Mouse (Mus musculus): ENCODE measurements around the gene Kif14. TPM values are rescaled to one million over a fixed set of nuclear protein-coding genes. Genes with fewer than 3 reads are reported as not detected.

Kif14 gene
- 7.3 and 14.6 TPM in 2 replicates for polyA plus RNA-seq (2011; ENCODE audit: insufficient read length, low read depth, missing spikeins)

DNA sequence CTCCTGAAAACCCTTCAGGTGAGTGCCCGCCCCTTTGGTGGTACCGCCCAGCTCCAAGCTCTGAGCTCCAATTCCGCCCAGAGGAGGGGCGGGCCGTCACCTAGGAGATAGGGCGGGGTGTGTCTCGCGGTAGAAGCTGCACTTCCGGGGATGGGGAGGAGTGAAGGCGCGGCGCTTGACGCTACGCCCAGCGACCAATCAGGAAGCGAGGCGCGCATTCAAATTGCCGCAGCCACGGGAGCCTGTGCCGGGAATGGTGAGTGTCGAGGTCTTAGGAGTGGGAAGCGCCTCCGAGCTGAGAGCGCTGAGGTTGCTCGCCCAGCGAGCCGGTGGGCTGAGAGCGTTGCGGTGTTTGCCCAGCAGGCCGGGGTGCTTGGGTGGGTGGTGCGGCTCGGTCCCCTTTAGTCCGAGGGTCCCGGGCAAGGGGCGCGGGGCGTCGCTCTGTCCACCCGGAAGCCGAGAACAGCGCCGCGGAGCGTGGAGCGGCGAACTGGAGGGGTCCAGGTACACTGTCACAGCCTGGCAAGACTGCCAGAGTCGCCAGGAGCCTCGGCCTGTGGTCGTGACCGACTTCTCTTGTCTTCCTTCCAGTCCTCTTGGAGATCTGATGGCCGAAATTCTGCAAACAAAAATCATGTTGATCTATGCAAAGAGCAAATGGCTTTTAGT, at the start of gene Kif14:
Kif14 (plus strand) TSS at position 201 of the 669 bp plus-strand sequence.
- H3K4me1 ChIP-seq (ENCODE audit: control insufficient read depth, insufficient read depth, low read length): peaks cover 5% of the 10 kb centered on the region
- peak; percentile 63 for TF ChIP-seq POLR2A (IDR thresholded peaks at IDR 0.05; ENCODE audit: low read depth, low read length)
- no peak for TF ChIP-seq CTCF (IDR thresholded peaks at IDR 0.05; ENCODE audit: borderline replicate concordance, insufficient read depth, low read length)
- H3K27ac ChIP-seq (ENCODE audit: insufficient read depth, low read length): no peak within 1 kb of the TSS
- H3K4me3 ChIP-seq (ENCODE audit: insufficient read depth, low read length): peak within 1 kb of the TSS; percentile 52

DNA sequence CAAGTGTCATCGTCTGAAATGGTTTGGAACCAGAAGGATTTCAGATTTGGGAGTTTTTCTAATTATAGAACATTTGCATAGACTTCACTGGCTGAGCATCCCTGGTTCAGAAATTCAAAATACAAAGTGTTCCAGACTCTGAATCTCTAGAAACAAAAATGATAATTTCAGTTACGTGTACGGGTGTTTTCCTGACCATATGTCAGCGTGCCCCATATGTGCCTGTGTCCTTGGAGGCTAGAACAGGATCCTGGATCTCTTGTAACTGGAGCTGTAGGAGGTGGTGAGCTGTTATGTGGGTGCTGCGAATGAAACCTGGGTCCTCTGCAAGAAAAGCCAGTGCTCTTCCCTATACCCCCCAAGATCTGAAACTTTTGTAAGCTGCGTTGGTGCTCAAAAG, 47.8 kb upstream of the Kif14 start:
- H3K4me3 ChIP-seq (ENCODE audit: insufficient read depth, low read length): no peak overlapping the region
- no peak overlapping the region for H3K27ac ChIP-seq (ENCODE audit: insufficient read depth, low read length)
- TF ChIP-seq POLR2A (IDR thresholded peaks at IDR 0.05; ENCODE audit: low read depth, low read length) (no peak), CTCF (IDR thresholded peaks at IDR 0.05; ENCODE audit: borderline replicate concordance, insufficient read depth, low read length) (no peak)
- no peaks in the 10 kb centered on the region for H3K4me1 ChIP-seq (ENCODE audit: control insufficient read depth, insufficient read depth, low read length)

DNA sequence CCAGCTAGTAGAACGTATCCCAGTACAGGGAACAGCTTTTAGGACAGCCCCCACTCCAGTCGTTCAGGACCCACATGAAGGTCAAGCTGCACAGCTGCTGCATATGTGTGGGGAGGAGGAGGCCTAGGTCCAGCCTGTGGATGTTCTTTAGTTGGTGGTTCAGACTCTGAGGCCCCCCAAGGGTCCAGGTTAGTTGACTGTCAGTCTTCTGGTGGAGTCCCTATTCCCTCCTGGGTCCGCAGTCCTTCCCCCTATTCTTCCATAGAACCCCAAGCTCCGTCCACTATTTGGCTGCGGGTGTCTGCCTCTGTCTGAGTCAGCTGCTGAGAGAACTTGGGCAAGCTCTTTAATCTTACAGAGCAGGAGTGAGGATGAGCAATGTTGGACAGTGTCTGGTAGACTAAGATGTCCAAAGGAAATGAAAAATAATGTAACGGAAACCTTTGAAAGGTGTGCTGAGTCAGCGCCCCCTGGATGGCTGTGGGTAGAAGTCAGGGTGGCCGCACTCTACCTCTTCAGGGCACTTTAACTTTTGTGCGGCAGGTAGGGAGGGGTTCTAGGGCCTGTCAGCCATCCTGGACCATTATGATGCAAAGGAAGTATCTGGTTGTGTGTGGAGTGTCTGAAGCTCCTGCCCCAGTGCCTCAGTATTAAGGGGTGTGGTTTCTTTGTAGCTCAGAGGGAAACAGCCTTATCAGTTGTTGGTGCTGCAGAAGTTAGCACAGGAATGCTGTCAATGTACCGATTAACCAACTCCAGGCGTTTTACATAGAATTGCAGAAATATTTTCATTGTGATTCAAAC, 38.8 kb upstream of the Kif14 start:
- Histone ChIP-seq H3K27ac (ENCODE audit: insufficient read depth, low read length) (no peak overlapping the region), H3K4me1 (ENCODE audit: control insufficient read depth, insufficient read depth, low read length) (no peaks in the 10 kb centered on the region), H3K4me3 (ENCODE audit: insufficient read depth, low read length) (no peak overlapping the region)
- TF ChIP-seq CTCF (IDR thresholded peaks at IDR 0.05; ENCODE audit: borderline replicate concordance, insufficient read depth, low read length) (no peak), POLR2A (IDR thresholded peaks at IDR 0.05; ENCODE audit: low read depth, low read length) (no peak)

DNA sequence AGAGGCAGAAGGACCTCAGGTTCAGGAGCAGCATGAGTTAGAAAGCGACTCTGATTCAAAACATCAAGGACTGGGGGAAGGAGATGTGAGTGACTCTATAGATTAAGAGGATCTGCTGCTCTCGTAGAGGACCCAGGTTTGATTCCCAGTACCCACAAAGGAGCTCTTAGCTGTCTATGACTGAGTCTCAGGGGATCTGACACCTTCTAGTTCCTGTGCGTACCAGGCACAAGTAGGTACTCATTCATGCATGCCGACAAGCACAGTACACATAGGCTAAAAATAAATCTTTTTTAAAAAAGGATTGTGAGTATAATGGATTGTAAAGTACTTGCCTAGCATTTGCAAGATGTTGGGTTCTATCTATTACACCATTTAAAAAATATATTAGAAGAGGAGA, 37.2 kb upstream of the Kif14 start:
- Histone ChIP-seq H3K4me3 (ENCODE audit: insufficient read depth, low read length) (no peak overlapping the region), H3K4me1 (ENCODE audit: control insufficient read depth, insufficient read depth, low read length) (no peaks in the 10 kb centered on the region), H3K27ac (ENCODE audit: insufficient read depth, low read length) (no peak overlapping the region)
- TF ChIP-seq POLR2A (IDR thresholded peaks at IDR 0.05; ENCODE audit: low read depth, low read length) (no peak), CTCF (IDR thresholded peaks at IDR 0.05; ENCODE audit: borderline replicate concordance, insufficient read depth, low read length) (no peak)

DNA sequence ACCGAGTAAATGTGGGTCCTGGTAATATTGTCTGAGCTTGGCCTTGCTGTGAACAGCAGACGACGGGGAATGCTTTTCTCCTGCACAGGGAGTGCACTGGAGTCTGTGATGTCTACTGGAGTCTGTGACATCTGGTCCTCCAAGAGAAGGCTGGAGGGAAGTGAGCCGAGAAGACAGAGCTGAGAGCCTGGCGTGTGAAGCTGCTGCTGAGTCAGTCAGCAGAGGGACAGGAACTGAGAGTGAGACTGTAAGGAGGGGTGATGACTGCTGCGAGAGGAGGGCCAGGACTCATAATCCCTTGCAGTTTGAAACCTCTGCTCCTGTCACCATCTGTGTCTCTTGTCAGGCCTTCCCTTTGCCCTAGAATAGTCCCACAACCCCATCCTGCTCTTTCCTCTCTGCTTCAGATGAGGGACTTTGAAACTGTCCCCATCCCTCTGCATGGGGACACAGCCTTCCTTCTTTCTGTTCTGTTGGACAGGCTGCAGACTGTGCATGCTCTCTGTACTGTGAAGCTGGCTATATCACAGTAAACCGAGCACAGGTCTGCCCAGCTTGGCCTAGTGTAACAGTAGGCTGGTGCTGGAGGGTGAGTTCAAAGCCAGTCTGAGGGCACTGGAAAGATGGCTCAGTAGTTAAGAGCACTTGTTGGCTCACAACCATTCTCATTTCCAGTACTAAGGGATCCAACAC, 35.9 kb upstream of the Kif14 start:
- H3K27ac ChIP-seq (ENCODE audit: insufficient read depth, low read length): no peak overlapping the region
- no peak for TF ChIP-seq POLR2A (IDR thresholded peaks at IDR 0.05; ENCODE audit: low read depth, low read length)
- TF ChIP-seq CTCF (IDR thresholded peaks at IDR 0.05; ENCODE audit: borderline replicate concordance, insufficient read depth, low read length): no peak

DNA sequence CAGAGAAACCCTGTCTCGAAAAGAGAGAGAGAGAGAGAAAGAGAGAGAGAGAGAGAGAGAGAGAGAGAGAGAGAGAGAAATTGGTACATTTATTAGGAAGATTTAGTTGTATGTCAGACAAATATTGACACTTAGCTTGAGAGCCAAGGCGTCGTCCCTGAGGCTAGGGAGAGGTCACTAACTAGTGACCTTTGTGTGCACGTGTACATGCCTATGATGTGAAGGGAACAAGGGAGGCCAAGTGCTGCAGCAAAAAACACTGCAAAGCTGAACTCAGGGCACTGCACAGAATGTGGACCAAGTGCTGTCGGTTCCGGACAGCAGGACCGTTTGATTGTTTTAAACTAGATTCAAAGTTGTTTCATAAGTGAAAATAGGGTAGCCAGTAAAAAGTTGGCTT, 25.4 kb upstream of the Kif14 start:
- Histone ChIP-seq H3K4me3 (ENCODE audit: insufficient read depth, low read length) (no peak overlapping the region), H3K27ac (ENCODE audit: insufficient read depth, low read length) (no peak overlapping the region), H3K4me1 (ENCODE audit: control insufficient read depth, insufficient read depth, low read length) (no peaks in the 10 kb centered on the region)
- TF ChIP-seq POLR2A (IDR thresholded peaks at IDR 0.05; ENCODE audit: low read depth, low read length) (no peak), CTCF (IDR thresholded peaks at IDR 0.05; ENCODE audit: borderline replicate concordance, insufficient read depth, low read length) (no peak)

More for the DNA sequence above, 35.9 kb upstream of the Kif14 start:
- Histone ChIP-seq H3K4me3 (ENCODE audit: insufficient read depth, low read length) (no peak overlapping the region), H3K4me1 (ENCODE audit: control insufficient read depth, insufficient read depth, low read length) (no peaks in the 10 kb centered on the region)

DNA sequence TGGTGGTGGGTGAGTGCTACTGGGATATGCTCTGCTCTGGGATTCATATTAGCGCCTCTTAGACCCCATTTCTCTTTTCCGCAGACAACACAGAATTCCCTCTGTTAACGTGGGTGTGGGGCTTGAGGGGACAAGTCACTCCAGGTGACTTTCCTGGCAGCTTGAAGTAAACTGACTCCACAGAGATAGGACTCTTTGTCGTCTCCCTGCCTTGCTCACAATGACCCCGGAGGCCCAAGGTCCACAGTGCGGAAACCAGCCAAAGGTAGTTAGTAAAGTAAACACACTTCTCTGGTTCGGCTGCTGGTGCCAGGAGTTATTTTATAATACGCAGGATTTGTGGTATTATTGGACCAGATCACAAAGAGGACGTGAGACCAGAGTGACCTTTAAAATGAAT, 23.3 kb upstream of the Kif14 start:
- no peak for TF ChIP-seq CTCF (IDR thresholded peaks at IDR 0.05; ENCODE audit: borderline replicate concordance, insufficient read depth, low read length)
- TF ChIP-seq POLR2A (IDR thresholded peaks at IDR 0.05; ENCODE audit: low read depth, low read length): no peak
- no peak overlapping the region for H3K27ac ChIP-seq (ENCODE audit: insufficient read depth, low read length)
- H3K4me1 ChIP-seq (ENCODE audit: control insufficient read depth, insufficient read depth, low read length): no peaks in the 10 kb centered on the region
- H3K4me3 ChIP-seq (ENCODE audit: insufficient read depth, low read length): no peak overlapping the region

DNA sequence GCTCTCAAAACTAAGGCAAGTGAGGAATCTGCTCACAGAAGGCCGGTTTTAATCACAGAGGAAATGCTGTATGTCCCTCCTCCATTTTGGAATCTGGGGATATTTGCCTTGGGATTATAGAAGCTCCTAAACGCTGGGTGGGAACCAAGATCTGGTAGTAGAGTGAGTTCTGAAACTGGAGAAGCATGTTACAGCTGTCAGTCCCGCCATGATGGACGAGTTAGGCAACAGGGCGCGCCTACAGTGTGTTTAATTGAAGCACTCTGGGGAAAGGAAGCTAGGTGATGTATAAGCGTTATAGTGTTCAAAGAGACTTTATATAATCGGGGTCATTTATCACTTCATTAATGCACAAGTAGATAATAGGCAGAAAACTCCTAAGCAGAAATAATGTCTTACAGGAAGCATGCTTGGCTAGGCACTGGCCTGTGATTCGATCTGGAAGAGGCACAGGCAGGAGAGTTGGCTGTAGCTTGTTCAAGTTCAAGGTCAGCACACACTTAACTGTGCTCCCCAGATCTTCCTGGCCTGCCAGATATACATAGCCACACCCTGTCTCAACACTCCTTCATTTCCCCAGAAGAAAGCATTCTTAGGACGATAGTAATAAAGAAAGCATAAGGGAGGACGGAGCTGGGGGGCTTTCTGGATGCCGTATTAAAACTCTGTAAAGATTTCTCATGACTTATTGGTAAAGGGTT, 21.4 kb upstream of the Kif14 start:
- H3K4me1 ChIP-seq (ENCODE audit: control insufficient read depth, insufficient read depth, low read length): no peaks in the 10 kb centered on the region
- H3K4me3 ChIP-seq (ENCODE audit: insufficient read depth, low read length): no peak overlapping the region
- no peak for TF ChIP-seq CTCF (IDR thresholded peaks at IDR 0.05; ENCODE audit: borderline replicate concordance, insufficient read depth, low read length)
- no peak for TF ChIP-seq POLR2A (IDR thresholded peaks at IDR 0.05; ENCODE audit: low read depth, low read length)
- H3K27ac ChIP-seq (ENCODE audit: insufficient read depth, low read length): no peak overlapping the region

DNA sequence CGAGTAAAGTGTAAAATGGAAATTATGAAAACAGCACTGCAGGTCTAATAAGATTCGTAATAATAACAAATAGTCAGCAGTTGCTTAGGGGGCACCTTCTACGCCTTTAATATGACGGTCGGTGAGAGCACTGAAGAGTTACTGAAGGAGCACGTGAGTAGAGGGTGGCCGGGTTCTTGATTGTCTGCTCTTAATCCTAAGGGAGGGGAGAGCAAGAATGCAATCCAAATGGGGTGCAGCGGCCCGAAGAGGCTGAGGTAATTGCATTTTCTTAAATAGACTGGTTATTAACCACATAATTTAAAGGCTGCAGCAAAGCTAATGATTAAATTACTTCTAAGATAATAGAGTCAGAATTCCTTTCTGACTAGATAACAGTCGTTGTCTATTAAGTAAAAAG, 19.2 kb upstream of the Kif14 start:
- TF ChIP-seq POLR2A (IDR thresholded peaks at IDR 0.05; ENCODE audit: low read depth, low read length) (no peak), CTCF (IDR thresholded peaks at IDR 0.05; ENCODE audit: borderline replicate concordance, insufficient read depth, low read length) (no peak)
- Histone ChIP-seq H3K4me1 (ENCODE audit: control insufficient read depth, insufficient read depth, low read length) (no peaks in the 10 kb centered on the region), H3K27ac (ENCODE audit: insufficient read depth, low read length) (no peak overlapping the region), H3K4me3 (ENCODE audit: insufficient read depth, low read length) (no peak overlapping the region)
